Mouse (Mus musculus) ES-E14 (cell line): ENCODE results near the gene Efna5.

ENCODE experiments used
- HCFC1 ChIP-seq: IDR thresholded peaks from 2 replicates; pipeline ENCODE4 v1.6.1; 2012; ENCODE audit warnings: low read length, inconsistent platforms, borderline replicate concordance; ENCODE audit not compliant: insufficient read depth
- MAFK ChIP-seq: IDR thresholded peaks from 2 replicates; pipeline ENCODE4 v1.6.1; 2014; ENCODE audit warnings: mild to moderate bottlenecking, low read depth, low read length, inconsistent platforms; ENCODE audit not compliant: insufficient read depth
- ZC3H11A ChIP-seq: IDR thresholded peaks from 2 replicates; pipeline ENCODE4 v1.6.1; 2012; ENCODE audit warnings: low read depth, mild to moderate bottlenecking, inconsistent platforms, low read length, borderline replicate concordance

GRCm38 (mm10) chr17:62713455-62713854, 167.7 kb downstream of the Efna5 start:
- TF ChIP-seq MAFK = no peak
- no peak for TF ChIP-seq ZC3H11A
- no peak for TF ChIP-seq HCFC1
